Mouse (Mus musculus): ENCODE data around the gene Bach1. TPM values are rescaled to one million over a fixed set of nuclear protein-coding genes. Genes with fewer than 3 reads are reported as not detected.

Bach1 gene
- polyA plus RNA-seq, 1 experiment from 2014 or later, result 30.2 TPM

GRCm38 (mm10) chr16:87770576-87770975, 71.8 kb downstream of the Bach1 start:
- WGBS, result 76% methylated on average over 2 of the region's 2 CpGs
- ATAC-seq (ENCODE audit: low FRiP score) (no peak), DNase-seq (ENCODE audit: low spot score) (no peak)
- no peak overlapping the region for H3K9ac ChIP-seq (ENCODE audit: low read depth, low read length)
- H3K27me3 ChIP-seq (ENCODE audit: control insufficient read depth, insufficient read depth, low read length), result no peaks in the 10 kb centered on the region
- H3K27ac ChIP-seq (ENCODE audit: low read depth, low read length), result no peak overlapping the region
- H3K4me2 ChIP-seq (replicated peaks; ENCODE audit: low read depth, low read length), result no peak overlapping the region
- no peaks in the 10 kb centered on the region for H3K36me3 ChIP-seq (ENCODE audit: control insufficient read depth, insufficient read depth, low read length)
- no peaks in the 10 kb centered on the region for H3K9me3 ChIP-seq (ENCODE audit: control insufficient read depth, low read length)
- H3K4me1 ChIP-seq (replicated peaks; ENCODE audit: control insufficient read depth, insufficient read depth, low read length), result no peaks in the 10 kb centered on the region
- H3K4me3 ChIP-seq (ENCODE audit: low read depth, low read length), result no peak overlapping the region

- Histone ChIP-seq H3K4me1 (replicated peaks; ENCODE audit: control insufficient read depth, insufficient read depth, low read length) (no peaks in the 10 kb centered on the region), H3K4me2 (replicated peaks; ENCODE audit: low read depth, low read length) (no peak overlapping the region), H3K4me3 (ENCODE audit: low read depth, low read length) (no peak overlapping the region), H3K9me3 (ENCODE audit: control insufficient read depth, low read length) (no peaks in the 10 kb centered on the region), H3K9ac (ENCODE audit: low read depth, low read length) (no peak overlapping the region), H3K27ac (ENCODE audit: low read depth, low read length) (no peak overlapping the region), H3K36me3 (ENCODE audit: control insufficient read depth, insufficient read depth, low read length) (no peaks in the 10 kb centered on the region), H3K27me3 (ENCODE audit: control insufficient read depth, insufficient read depth, low read length) (no peaks in the 10 kb centered on the region)
- DNase-seq (ENCODE audit: low spot score), result no peak
- ATAC-seq (ENCODE audit: low FRiP score), result no peak
- WGBS, result 94% methylated on average over 4 of the region's 4 CpGs
These were observed 73.2 kb downstream of the Bach1 start for GRCm38 (mm10) chr16:87771926-87772325.

- no peak for ATAC-seq (ENCODE audit: low FRiP score)
- no peak for DNase-seq (ENCODE audit: low spot score)
- no peaks in the 10 kb centered on the region for H3K27me3 ChIP-seq (ENCODE audit: control insufficient read depth, insufficient read depth, low read length)
- no peak overlapping the region for H3K9ac ChIP-seq (ENCODE audit: low read depth, low read length)
- H3K27ac ChIP-seq (ENCODE audit: low read depth, low read length), result no peak overlapping the region
- 66% methylated on average over 3 of the region's 3 CpGs for WGBS
- H3K4me1 ChIP-seq (replicated peaks; ENCODE audit: control insufficient read depth, insufficient read depth, low read length), result no peaks in the 10 kb centered on the region
- no peaks in the 10 kb centered on the region for H3K9me3 ChIP-seq (ENCODE audit: control insufficient read depth, low read length)
- H3K4me3 ChIP-seq (ENCODE audit: low read depth, low read length), result no peak overlapping the region
- H3K4me2 ChIP-seq (replicated peaks; ENCODE audit: low read depth, low read length), result no peak overlapping the region
- no peaks in the 10 kb centered on the region for H3K36me3 ChIP-seq (ENCODE audit: control insufficient read depth, insufficient read depth, low read length)
These were observed 75.7 kb downstream of the Bach1 start for GRCm38 (mm10) chr16:87774398-87774797.

- Histone ChIP-seq H3K27ac (ENCODE audit: low read depth, low read length) (no peak overlapping the region), H3K4me1 (replicated peaks; ENCODE audit: control insufficient read depth, insufficient read depth, low read length) (no peaks in the 10 kb centered on the region), H3K4me2 (replicated peaks; ENCODE audit: low read depth, low read length) (no peak overlapping the region), H3K4me3 (ENCODE audit: low read depth, low read length) (no peak overlapping the region), H3K9me3 (ENCODE audit: control insufficient read depth, low read length) (no peaks in the 10 kb centered on the region), H3K36me3 (ENCODE audit: control insufficient read depth, insufficient read depth, low read length) (no peaks in the 10 kb centered on the region), H3K9ac (ENCODE audit: low read depth, low read length) (no peak overlapping the region), H3K27me3 (ENCODE audit: control insufficient read depth, insufficient read depth, low read length) (no peaks in the 10 kb centered on the region)
- no peak for ATAC-seq (ENCODE audit: low FRiP score)
- 92% methylated on average over 4 of the region's 4 CpGs for WGBS
- DNase-seq (ENCODE audit: low spot score), result no peak
These were observed 78.6 kb downstream of the Bach1 start for GRCm38 (mm10) chr16:87777373-87777772.

GRCm38 (mm10) chr16:87781637-87782036, 82.9 kb downstream of the Bach1 start:
- Histone ChIP-seq H3K4me2 (replicated peaks; ENCODE audit: low read depth, low read length) (no peak overlapping the region), H3K9me3 (ENCODE audit: control insufficient read depth, low read length) (no peaks in the 10 kb centered on the region), H3K36me3 (ENCODE audit: control insufficient read depth, insufficient read depth, low read length) (no peaks in the 10 kb centered on the region), H3K4me3 (ENCODE audit: low read depth, low read length) (no peak overlapping the region), H3K27ac (ENCODE audit: low read depth, low read length) (no peak overlapping the region), H3K4me1 (replicated peaks; ENCODE audit: control insufficient read depth, insufficient read depth, low read length) (no peaks in the 10 kb centered on the region), H3K9ac (ENCODE audit: low read depth, low read length) (no peak overlapping the region), H3K27me3 (ENCODE audit: control insufficient read depth, insufficient read depth, low read length) (no peaks in the 10 kb centered on the region)
- no peak for DNase-seq (ENCODE audit: low spot score)
- ATAC-seq (ENCODE audit: low FRiP score), result no peak
- 79% methylated on average over 7 of the region's 7 CpGs for WGBS

Other genes starting within 250 kb of the Bach1 start
- gene Usp16, start 244.2 kb upstream of the Bach1 start, polyA plus RNA-seq (2014; fragmentation: Nextera tagmentation; extraction: Ambion mirVana), result 45.8 and 58.1 TPM in 2 replicates
- gene Cct8, start 203.1 kb upstream of the Bach1 start, polyA plus RNA-seq (2014; fragmentation: Nextera tagmentation; extraction: Ambion mirVana), result 656 and 686 TPM in 2 replicates
- 0.11 TPM in 1 of 2 replicates, not detected in the other for gene Map3k7cl, start 145.6 kb upstream of the Bach1 start, polyA plus RNA-seq (2014; fragmentation: Nextera tagmentation; extraction: Ambion mirVana)